Mouse (Mus musculus) cortical plate, adult 2 months (tissue): Measurements from ENCODE around the gene Smad1. TPM values are rescaled to one million over a fixed set of nuclear protein-coding genes. Genes with fewer than 3 reads are reported as not detected.

Experiments
- H3K27ac ChIP-seq: fragments of 200-500 bp; 2 replicates; pipeline ENCODE4 v1.5.1; 2012; ENCODE audit warnings: low read length, control low read depth, inconsistent platforms; ENCODE audit not compliant: insufficient read depth
- H3K4me1 ChIP-seq: fragments of 200-500 bp; 2 replicates; pipeline ENCODE4 v1.6.1; 2011; ENCODE audit warnings: low read length; ENCODE audit not compliant: control insufficient read depth, insufficient read depth
- H3K4me3 ChIP-seq: fragments of 200-500 bp; 2 replicates; pipeline ENCODE4 v1.5.1; 2011; ENCODE audit warnings: mild to moderate bottlenecking, low read length, control low read depth; ENCODE audit not compliant: insufficient read depth
- CTCF ChIP-seq: fragments of 200-500 bp; IDR thresholded peaks from 2 replicates; pipeline ENCODE4 v1.5.1; 2011; ENCODE audit warnings: mild to moderate bottlenecking, control low read depth, low read length; ENCODE audit not compliant: insufficient read depth; ENCODE audit errors: extremely low read depth
- POLR2A ChIP-seq: fragments of 200-500 bp; IDR thresholded peaks from 2 replicates; pipeline ENCODE4 v1.6.1; 2011; ENCODE audit warnings: mild to moderate bottlenecking, low read length, control low read depth; ENCODE audit not compliant: insufficient read depth; ENCODE audit errors: extremely low read depth
- polyA plus RNA-seq: library from polyadenylated mRNA; depleted of rRNA; stranded (reverse); fragments of >200 nt; gene quantifications from 2 replicates; pipeline ENCODE4 v1.2.3, GENCODE M21; 2012

Smad1 gene
- polyA plus RNA-seq, 1 experiment: 18.9 TPM

DNA sequence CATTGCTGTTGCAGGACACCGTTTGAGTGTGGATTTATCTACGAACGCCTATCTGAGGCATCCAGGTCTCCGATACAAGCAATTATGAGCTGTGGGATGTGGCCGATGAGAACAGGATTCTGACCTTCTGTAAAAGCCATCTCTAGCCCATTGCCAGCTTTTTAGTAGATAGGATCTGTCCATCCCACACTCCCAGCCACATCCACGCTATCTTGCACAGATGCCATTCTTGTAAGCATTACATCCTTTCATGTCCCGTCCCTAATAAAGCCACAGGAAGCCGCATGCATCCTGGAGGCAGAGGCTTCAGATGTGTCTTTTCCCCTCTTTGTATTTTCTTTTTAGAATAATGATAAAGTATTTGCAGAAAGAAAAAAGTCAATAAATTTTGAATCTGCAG lies 58.1 kb downstream of the Smad1 start:
- TF ChIP-seq POLR2A (no peak), CTCF (no peak)
- Histone ChIP-seq H3K4me3 (no peak overlapping the region), H3K4me1 (no peaks in the 10 kb centered on the region), H3K27ac (no peak overlapping the region)

DNA sequence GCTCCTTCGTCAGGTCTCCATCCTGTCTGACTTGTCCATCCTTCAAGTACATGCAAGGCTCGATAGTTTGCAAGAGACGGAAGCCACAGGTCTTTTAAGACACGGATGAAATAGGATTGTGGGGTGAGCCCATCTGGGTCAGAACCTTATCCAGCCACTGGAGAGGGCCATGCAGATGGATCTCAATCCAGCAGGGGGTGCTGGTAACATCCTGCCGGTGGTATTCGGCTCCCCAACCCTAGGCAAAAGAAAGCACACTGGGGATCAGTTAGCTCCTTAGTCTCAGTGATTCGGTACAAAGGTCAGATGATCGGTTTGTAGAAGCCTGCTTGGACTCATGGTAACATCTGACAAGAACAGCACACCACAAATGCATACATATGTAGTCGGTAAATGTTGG lies 59.8 kb downstream of the Smad1 start:
- H3K27ac ChIP-seq: no peak overlapping the region
- peak; percentile 56 for TF ChIP-seq CTCF
- no peak for TF ChIP-seq POLR2A
- H3K4me1 ChIP-seq: no peaks in the 10 kb centered on the region
- no peak overlapping the region for H3K4me3 ChIP-seq

DNA sequence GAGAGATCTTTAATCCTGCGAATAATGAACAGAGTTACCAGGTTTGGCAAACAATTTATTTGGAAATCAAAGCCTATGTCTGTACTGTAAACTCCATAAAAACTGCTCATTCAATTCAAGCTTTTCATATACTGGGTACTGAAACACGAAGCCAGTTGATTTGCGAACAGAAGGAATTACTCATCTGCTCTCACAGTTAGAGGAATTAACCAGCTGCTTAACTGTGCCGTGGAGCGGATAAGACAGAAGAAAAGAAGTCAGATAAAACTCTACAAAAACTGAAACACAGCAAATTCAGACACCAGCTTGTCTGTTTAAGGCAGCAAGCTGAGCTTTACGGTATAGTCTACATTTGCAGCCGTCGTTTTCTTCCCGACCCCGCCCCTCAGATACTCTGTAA lies 60.7 kb downstream of the Smad1 start:
- no peak overlapping the region for H3K27ac ChIP-seq
- H3K4me1 ChIP-seq: no peaks in the 10 kb centered on the region
- H3K4me3 ChIP-seq: no peak overlapping the region
- TF ChIP-seq CTCF: no peak
- TF ChIP-seq POLR2A: no peak

DNA sequence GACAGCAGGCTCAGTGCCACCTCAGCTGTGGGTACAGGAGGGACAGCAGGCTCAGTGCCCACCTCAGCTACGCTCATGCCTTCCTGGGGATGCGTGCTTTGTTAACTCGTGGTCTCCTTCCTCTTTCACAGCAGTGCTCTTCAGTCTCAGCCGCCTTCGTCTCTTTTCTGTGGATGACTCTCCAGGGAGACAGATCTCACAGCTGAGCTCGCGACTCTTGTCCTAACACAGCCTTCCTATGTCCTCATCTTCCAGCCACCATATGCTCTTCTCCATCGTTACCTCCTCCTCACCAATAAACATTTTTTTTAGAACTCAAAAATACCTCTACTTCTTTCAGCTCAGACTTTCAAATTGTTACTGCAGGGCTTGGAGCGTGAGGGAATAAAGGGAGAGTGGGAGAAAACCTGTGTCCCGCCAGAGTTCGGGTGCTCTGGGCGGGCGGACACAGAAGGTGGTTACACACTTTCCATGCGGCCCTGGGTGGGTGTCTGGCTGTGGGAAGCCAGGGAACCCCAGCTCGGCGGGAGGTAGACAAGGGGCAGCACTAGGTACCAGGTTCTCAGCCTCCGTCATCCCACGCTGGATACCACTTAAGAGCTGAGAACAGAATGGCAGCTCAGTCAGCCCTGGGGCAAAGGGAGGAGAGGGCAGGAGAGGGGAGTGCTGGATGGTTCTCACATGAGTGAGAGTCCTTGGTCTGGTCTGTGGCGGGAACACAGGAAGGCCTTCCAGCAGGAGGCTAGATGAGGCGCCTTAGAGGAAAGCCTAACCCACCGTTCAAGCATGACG lies 67.0 kb downstream of the Smad1 start:
- Histone ChIP-seq H3K27ac (no peak overlapping the region), H3K4me1 (no peaks in the 10 kb centered on the region), H3K4me3 (no peak overlapping the region)
- no peak for TF ChIP-seq CTCF

DNA sequence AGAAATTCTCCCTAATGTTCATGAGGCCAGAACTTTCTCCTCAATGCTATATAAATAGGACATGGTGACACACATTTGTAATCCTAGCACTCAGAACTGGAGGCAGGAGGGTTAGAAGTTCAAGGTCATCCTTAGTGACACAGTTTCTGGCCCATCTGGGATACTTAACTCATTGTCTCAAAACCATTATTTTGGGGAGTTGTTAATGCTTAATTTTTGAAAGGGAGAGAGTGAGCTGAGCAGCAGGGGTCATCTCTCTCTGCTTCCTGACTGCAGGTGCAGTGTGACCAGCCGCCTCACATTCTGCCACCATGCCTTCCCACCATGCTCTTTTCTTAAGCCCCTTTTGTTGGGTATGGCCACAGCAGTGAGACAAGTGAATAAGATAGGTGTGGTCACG lies 67.7 kb downstream of the Smad1 start:
- no peak overlapping the region for H3K27ac ChIP-seq
- TF ChIP-seq POLR2A (no peak), CTCF (no peak)
- H3K4me1 ChIP-seq: no peaks in the 10 kb centered on the region
- H3K4me3 ChIP-seq: no peak overlapping the region

DNA sequence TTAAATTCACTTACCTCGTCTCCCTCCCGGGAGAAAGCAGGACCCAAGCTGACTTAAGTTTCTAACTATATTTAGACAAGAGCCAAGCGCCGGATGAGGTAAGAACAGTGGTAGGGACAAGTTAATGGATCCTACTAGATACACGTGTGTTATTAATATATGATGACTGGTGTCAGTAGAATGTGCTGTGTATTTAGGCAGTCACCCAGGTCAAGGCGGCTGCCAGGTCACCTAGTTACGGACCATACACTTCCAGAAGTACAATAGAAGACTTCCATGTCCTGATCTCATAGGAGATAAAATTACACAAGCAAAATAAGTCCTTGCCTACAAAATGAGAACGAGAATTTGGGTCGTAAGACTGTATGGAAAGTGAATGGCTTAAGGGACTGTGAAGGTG lies 68.3 kb downstream of the Smad1 start:
- no peak overlapping the region for H3K27ac ChIP-seq
- TF ChIP-seq POLR2A: no peak
- TF ChIP-seq CTCF: no peak
- H3K4me3 ChIP-seq: no peak overlapping the region
- no peaks in the 10 kb centered on the region for H3K4me1 ChIP-seq

DNA sequence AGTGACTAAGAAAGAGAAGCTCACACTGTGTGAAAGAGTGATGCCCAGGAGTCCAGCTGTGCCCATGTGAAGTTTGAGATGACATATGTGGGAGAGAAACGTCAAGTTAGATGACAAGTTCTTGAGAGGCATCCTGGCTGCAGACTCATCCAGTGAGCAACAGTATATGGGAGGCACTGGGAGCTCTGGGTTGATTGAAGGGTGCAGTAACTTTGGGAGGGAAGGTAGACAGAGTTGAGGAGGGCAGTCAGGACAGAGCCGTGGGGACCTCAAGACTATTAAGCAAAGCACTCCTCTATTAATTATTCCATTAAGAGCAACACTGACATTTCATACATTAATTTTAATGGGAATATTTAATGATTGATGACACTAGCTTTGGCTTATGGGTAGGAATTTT lies 69.6 kb downstream of the Smad1 start:
- Histone ChIP-seq H3K4me1 (no peaks in the 10 kb centered on the region), H3K27ac (no peak overlapping the region), H3K4me3 (no peak overlapping the region)
- TF ChIP-seq POLR2A: no peak
- no peak for TF ChIP-seq CTCF

DNA sequence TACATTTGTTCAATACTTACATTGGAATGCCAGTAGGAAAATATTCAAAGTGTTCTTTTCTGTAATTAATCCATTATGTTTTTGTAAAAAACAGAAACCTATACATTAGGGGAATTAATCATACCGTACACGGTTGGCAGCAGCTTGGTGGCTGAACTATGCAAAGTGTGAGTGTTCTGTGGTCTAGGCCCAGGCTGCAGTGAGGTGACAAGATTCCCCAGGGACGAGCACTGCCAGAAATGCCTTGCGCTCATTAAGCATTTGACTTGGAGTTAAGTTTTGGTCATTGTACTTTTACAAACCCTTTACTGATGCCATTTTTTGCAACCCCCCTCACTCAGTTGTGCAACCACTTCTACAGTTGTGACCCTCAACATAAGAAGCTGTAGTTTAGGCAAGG lies 70.1 kb downstream of the Smad1 start:
- H3K4me1 ChIP-seq: no peaks in the 10 kb centered on the region
- no peak overlapping the region for H3K27ac ChIP-seq
- no peak overlapping the region for H3K4me3 ChIP-seq
- TF ChIP-seq CTCF (no peak), POLR2A (no peak)

DNA sequence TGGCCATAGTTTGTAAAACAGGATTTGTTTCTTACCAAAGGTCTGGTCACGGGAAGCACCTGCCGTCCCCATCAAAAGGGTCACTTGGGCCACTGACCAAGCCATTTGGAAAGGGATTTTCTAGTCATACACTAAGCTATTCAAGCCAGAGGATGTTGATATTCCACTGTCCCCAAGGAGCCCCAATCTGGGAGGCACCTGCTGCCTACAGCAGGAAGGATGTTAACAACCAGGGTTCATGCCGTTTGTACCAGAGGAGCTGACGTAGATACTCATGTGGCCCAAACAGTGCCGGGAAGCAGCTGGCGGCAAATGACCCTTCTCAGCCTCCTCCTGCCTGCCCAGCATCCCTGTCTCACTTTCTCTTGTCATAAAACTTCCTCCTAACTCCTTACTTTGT lies 73.8 kb downstream of the Smad1 start:
- TF ChIP-seq CTCF: no peak
- TF ChIP-seq POLR2A: no peak
- no peaks in the 10 kb centered on the region for H3K4me1 ChIP-seq
- no peak overlapping the region for H3K4me3 ChIP-seq

DNA sequence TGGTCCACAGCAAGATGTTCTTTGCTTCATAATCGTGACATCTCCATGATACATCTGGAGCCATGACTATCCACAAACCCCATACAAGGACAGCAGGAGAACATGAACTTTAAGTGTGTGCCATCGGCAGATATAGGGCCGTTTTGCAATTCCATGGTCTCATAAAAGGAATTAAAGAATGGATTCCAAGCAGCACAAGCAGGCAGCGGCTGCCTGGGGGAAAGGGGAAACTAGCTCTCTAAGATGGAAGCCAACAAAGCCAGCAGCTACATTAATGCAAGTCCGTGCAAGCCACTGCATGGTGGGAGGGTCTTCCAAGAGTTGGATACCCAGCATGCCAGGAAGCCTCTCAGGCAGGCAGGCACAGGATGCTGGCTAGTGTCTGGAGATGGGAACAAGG lies 74.4 kb downstream of the Smad1 start:
- Histone ChIP-seq H3K4me1 (no peaks in the 10 kb centered on the region), H3K4me3 (no peak overlapping the region), H3K27ac (no peak overlapping the region)
- TF ChIP-seq POLR2A (no peak), CTCF (no peak)

More for the DNA sequence above, 73.8 kb downstream of the Smad1 start:
- no peak overlapping the region for H3K27ac ChIP-seq
